Mouse (Mus musculus) cortical plate, adult 2 months (tissue): ENCODE measurements around the gene Myl6b.

Source experiments
- CTCF ChIP-seq: fragments of 200-500 bp; IDR thresholded peaks from 2 replicates; pipeline ENCODE4 v1.5.1; 2011; ENCODE audit warnings: mild to moderate bottlenecking, control low read depth, low read length; ENCODE audit not compliant: insufficient read depth; ENCODE audit errors: extremely low read depth
- POLR2A ChIP-seq: fragments of 200-500 bp; IDR thresholded peaks from 2 replicates; pipeline ENCODE4 v1.6.1; 2011; ENCODE audit warnings: mild to moderate bottlenecking, low read length, control low read depth; ENCODE audit not compliant: insufficient read depth; ENCODE audit errors: extremely low read depth

DNA sequence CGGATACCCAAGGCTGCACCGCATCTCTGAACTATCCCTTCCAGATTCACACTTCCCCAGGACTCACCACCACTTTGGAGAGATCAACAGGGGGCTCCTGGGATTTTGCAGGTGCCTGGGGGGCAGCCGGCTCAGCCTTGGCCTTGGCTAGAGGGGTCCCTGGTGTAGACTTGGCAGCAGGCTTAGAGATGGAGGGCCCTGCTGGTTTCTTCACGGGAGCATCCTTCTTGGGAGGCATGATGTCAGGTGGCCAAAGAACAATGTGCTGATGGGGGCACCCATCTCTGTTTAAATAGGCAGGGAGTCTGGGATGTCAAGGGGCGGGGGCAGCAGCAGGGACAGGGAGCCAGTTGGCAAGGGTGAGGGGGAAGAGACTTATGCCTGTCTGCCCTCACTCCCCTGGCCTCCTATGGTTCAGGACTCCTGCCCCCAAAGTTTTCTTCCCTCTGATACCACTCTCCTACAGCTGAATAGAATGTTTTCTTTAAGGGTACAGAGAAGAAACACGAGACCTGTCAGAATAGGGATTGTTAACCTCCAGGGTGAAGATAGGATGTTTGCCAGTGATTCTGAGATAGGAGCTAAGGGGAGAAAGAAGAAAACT, 1.2 kb downstream of the Myl6b start:
- TF ChIP-seq CTCF (no peak), POLR2A (no peak)
